Mouse (Mus musculus): ENCODE measurements around the gene Esrrg. TPM values are rescaled to one million over a fixed set of nuclear protein-coding genes. Genes with fewer than 3 reads are reported as not detected.

The Esrrg gene
- total and polyA plus RNA-seq, 3 experiments, result not detected

- no peak for TF ChIP-seq ETS1 (conservative IDR thresholded peaks at IDR 0.05; ENCODE audit: low read depth, low read length)
These were observed 438.6 kb downstream of the Esrrg start (continued) for GRCm38 (mm10) chr1:188047148-188047547.

GRCm38 (mm10) chr1:188055888-188056287, 447.3 kb downstream of the Esrrg start:
- TF ChIP-seq JUND (conservative IDR thresholded peaks at IDR 0.05; ENCODE audit: low read depth, low read length) (no peak), BHLHE40 (IDR thresholded peaks at IDR 0.05; ENCODE audit: low read depth, low read length) (no peak), MAZ (IDR thresholded peaks at IDR 0.05; ENCODE audit: low read depth, low read length) (no peak), EP300 (IDR thresholded peaks at IDR 0.05; ENCODE audit: low read length) (no peak), CHD1 (IDR thresholded peaks at IDR 0.05; ENCODE audit: low read depth, low read length) (no peak), CHD2 (IDR thresholded peaks at IDR 0.05; ENCODE audit: low read length) (no peak), NRF1 (IDR thresholded peaks at IDR 0.05; ENCODE audit: low read depth, low read length) (no peak), POLR2A (IDR thresholded peaks at IDR 0.05; ENCODE audit: low read depth, low read length) (no peak), IRF4 (IDR thresholded peaks at IDR 0.05; ENCODE audit: low read depth, low read length) (no peak)
- Histone ChIP-seq H3K9me3 (replicated peaks; ENCODE audit: low read length) (peaks cover 72% of the 10 kb centered on the region), H3K4me1 (ENCODE audit: control insufficient read depth in 1 of 2, insufficient read depth in 2 of 2) (no peaks in the 10 kb centered on the region), H3K27ac (ENCODE audit: insufficient read depth, low read depth) (no peak overlapping the region), H3K36me3 (replicated peaks in 1 of 2; ENCODE audit: control insufficient read depth in 1 of 2, insufficient read depth in 1 of 2, low read length in 1 of 2) (no peaks in the 10 kb centered on the region), H3K4me3 (replicated peaks in 1 of 3; ENCODE audit: low read depth in 2 of 3, low read length in 2 of 3, poor library complexity in 1 of 3) (no peak overlapping the region), H3K27me3 (replicated peaks) (no peaks in the 10 kb centered on the region), H3K4me2 (ENCODE audit: insufficient read depth, low read depth, poor library complexity, severe bottlenecking) (no peak overlapping the region), H3K79me2 (replicated peaks; ENCODE audit: control insufficient read depth, extremely low read depth, insufficient read depth, poor library complexity, severe bottlenecking) (no peaks in the 10 kb centered on the region), H3K9ac (ENCODE audit: insufficient read depth, low read depth) (no peak overlapping the region)
- no peak for DNase-seq (ENCODE audit: extremely low read depth)
- dilution Hi-C loops (cut with MboI; ENCODE audit: extremely low pct_ligation_motif_present, extremely low pct_unique_long_range_greater_than_20kb, low sequenced_read_pairs), result no loop called here
- in situ Hi-C loops (cut with MboI; ENCODE audit: low pct_ligation_motif_present, low pct_unique_long_range_greater_than_20kb, low sequenced_read_pairs), result no loop called here

- in situ Hi-C loops (cut with MboI; ENCODE audit: low pct_ligation_motif_present, low pct_unique_long_range_greater_than_20kb, low sequenced_read_pairs), result no loop called here
- no peak for TF ChIP-seq POLR2AphosphoS2 (IDR thresholded peaks at IDR 0.05; ENCODE audit: low read depth, low read length)
These were observed 449.3 kb downstream of the Esrrg start for GRCm38 (mm10) chr1:188057892-188058291.

GRCm38 (mm10) chr1:188059006-188059405, 450.4 kb downstream of the Esrrg start:
- no peak overlapping the region for H3K27ac ChIP-seq (ENCODE audit: insufficient read depth, low read depth)
- TF ChIP-seq SIN3A (IDR thresholded peaks at IDR 0.05; ENCODE audit: low read length), result no peak
- no peak for TF ChIP-seq CHD2 (IDR thresholded peaks at IDR 0.05; ENCODE audit: low read length)
- no peak for TF ChIP-seq USF1 (IDR thresholded peaks at IDR 0.05; ENCODE audit: low read depth, low read length)
- TF ChIP-seq MAZ (IDR thresholded peaks at IDR 0.05; ENCODE audit: low read depth, low read length), result no peak
- TF ChIP-seq USF2 (conservative IDR thresholded peaks at IDR 0.05; ENCODE audit: low read depth, low read length), result no peak
- TF ChIP-seq ZC3H11A (IDR thresholded peaks at IDR 0.05; ENCODE audit: low read depth, low read length), result no peak
- no peak for TF ChIP-seq IRF4 (IDR thresholded peaks at IDR 0.05; ENCODE audit: low read depth, low read length)
- TF ChIP-seq ZNF384 (IDR thresholded peaks at IDR 0.05; ENCODE audit: low read depth, low read length), result no peak
- no peak for TF ChIP-seq ETS1 (conservative IDR thresholded peaks at IDR 0.05; ENCODE audit: low read depth, low read length)
- H3K27me3 ChIP-seq (replicated peaks), result no peaks in the 10 kb centered on the region
- in situ Hi-C loops (cut with MboI; ENCODE audit: low pct_ligation_motif_present, low pct_unique_long_range_greater_than_20kb, low sequenced_read_pairs) (no loop called here), dilution Hi-C loops (cut with MboI; ENCODE audit: extremely low pct_ligation_motif_present, extremely low pct_unique_long_range_greater_than_20kb, low sequenced_read_pairs) (no loop called here)
- H3K4me2 ChIP-seq (ENCODE audit: insufficient read depth, low read depth, poor library complexity, severe bottlenecking), result no peak overlapping the region
- no peaks in the 10 kb centered on the region for H3K79me2 ChIP-seq (replicated peaks; ENCODE audit: control insufficient read depth, extremely low read depth, insufficient read depth, poor library complexity, severe bottlenecking)
- no peak overlapping the region for H3K4me3 ChIP-seq (replicated peaks in 1 of 3; ENCODE audit: low read depth in 2 of 3, low read length in 2 of 3, poor library complexity in 1 of 3)
- DNase-seq (ENCODE audit: extremely low read depth), result no peak
- peaks cover 73% of the 10 kb centered on the region for H3K9me3 ChIP-seq (replicated peaks; ENCODE audit: low read length)
- no peaks in the 10 kb centered on the region for H3K36me3 ChIP-seq (replicated peaks in 1 of 2; ENCODE audit: control insufficient read depth in 1 of 2, insufficient read depth in 1 of 2, low read length in 1 of 2)
- no peaks in the 10 kb centered on the region for H3K4me1 ChIP-seq (ENCODE audit: control insufficient read depth in 1 of 2, insufficient read depth in 2 of 2)
- no peak overlapping the region for H3K9ac ChIP-seq (ENCODE audit: insufficient read depth, low read depth)

More at GRCm38 (mm10) chr1:188057892-188058291, 449.3 kb downstream of the Esrrg start:
- peaks cover 71% of the 10 kb centered on the region for H3K9me3 ChIP-seq (replicated peaks; ENCODE audit: low read length)
- dilution Hi-C loops (cut with MboI; ENCODE audit: extremely low pct_ligation_motif_present, extremely low pct_unique_long_range_greater_than_20kb, low sequenced_read_pairs), result no loop called here
- no peaks in the 10 kb centered on the region for H3K36me3 ChIP-seq (replicated peaks in 1 of 2; ENCODE audit: control insufficient read depth in 1 of 2, insufficient read depth in 1 of 2, low read length in 1 of 2)
- H3K9ac ChIP-seq (ENCODE audit: insufficient read depth, low read depth), result no peak overlapping the region
- no peak overlapping the region for H3K27ac ChIP-seq (ENCODE audit: insufficient read depth, low read depth)
- H3K4me3 ChIP-seq (replicated peaks in 1 of 3; ENCODE audit: low read depth in 2 of 3, low read length in 2 of 3, poor library complexity in 1 of 3), result no peak overlapping the region
- DNase-seq (ENCODE audit: extremely low read depth), result no peak
- no peaks in the 10 kb centered on the region for H3K79me2 ChIP-seq (replicated peaks; ENCODE audit: control insufficient read depth, extremely low read depth, insufficient read depth, poor library complexity, severe bottlenecking)
- no peaks in the 10 kb centered on the region for H3K4me1 ChIP-seq (ENCODE audit: control insufficient read depth in 1 of 2, insufficient read depth in 2 of 2)
- no peak overlapping the region for H3K4me2 ChIP-seq (ENCODE audit: insufficient read depth, low read depth, poor library complexity, severe bottlenecking)
- no peaks in the 10 kb centered on the region for H3K27me3 ChIP-seq (replicated peaks)
